Mouse (Mus musculus): ENCODE results near the gene Pxdn.

DNA sequence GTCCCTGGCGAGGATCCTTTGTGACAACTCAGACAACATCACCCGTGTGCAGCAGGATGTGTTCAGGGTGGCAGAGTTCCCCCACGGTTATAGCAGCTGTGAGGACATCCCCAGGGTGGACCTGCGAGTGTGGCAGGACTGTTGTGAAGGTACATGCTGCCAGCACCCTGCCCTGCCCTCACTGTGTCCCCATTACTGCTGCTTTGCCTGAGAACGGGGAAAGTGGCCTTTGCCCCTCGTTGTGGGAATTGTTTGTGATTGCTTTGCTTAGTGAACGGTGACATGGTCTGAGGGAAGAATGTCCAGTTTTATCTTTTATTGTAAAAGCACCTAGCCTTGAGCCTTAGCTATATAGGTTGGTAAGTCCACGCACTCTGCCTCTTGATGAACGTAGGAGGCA, 69.2 kb downstream of the Pxdn start:
- TF ChIP-seq CTCF (conservative IDR thresholded peaks at IDR 0.05 in 1 of 2, IDR thresholded peaks at IDR 0.05 in 1 of 2; ENCODE audit: low read depth in 2 of 2, low read length in 2 of 2) (no peak), MAX (IDR thresholded peaks at IDR 0.05; ENCODE audit: low read length) (no peak), NELFE (IDR thresholded peaks at IDR 0.05; ENCODE audit: low read depth, low read length) (no peak), POLR2AphosphoS2 (IDR thresholded peaks at IDR 0.05; ENCODE audit: low read depth, low read length) (no peak), TBP (conservative IDR thresholded peaks at IDR 0.05; ENCODE audit: low read depth, low read length) (no peak), JUN (IDR thresholded peaks at IDR 0.05; ENCODE audit: insufficient read depth, low read depth, low read length) (no peak), EP300 (IDR thresholded peaks at IDR 0.05; ENCODE audit: low read length) (no peak), GABPA (IDR thresholded peaks at IDR 0.05; ENCODE audit: insufficient replicate concordance, low read depth, low read length) (no peak), JUND (conservative IDR thresholded peaks at IDR 0.05; ENCODE audit: low read depth, low read length) (no peak), BHLHE40 (IDR thresholded peaks at IDR 0.05; ENCODE audit: low read depth, low read length) (no peak), RCOR1 (conservative IDR thresholded peaks at IDR 0.05; ENCODE audit: low read depth, low read length) (no peak), MAFK (IDR thresholded peaks at IDR 0.05; ENCODE audit: insufficient replicate concordance, low read length) (no peak)

All from CH12.LX (cell line).